Mouse (Mus musculus): ENCODE data around the gene Sytl3. TPM values are rescaled to one million over a fixed set of nuclear protein-coding genes. Genes with fewer than 3 reads are reported as not detected.

The Sytl3 gene
- polyA plus RNA-seq, 1 experiment from 2014 or later: 0.46 TPM

- ATAC-seq (ENCODE audit: low FRiP score): no peak
- 80% methylated on average over 5 of the region's 5 CpGs for WGBS
- Histone ChIP-seq H3K4me1 (peaks cover 21% of the 10 kb centered on the region), H3K27me3 (no peaks in the 10 kb centered on the region), H3K36me3 (no peaks in the 10 kb centered on the region), H3K4me2 (replicated peaks) (no peak overlapping the region), H3K4me3 (no peak overlapping the region), H3K27ac (no peak overlapping the region), H3K9ac (no peak overlapping the region), H3K9me3 (replicated peaks) (no peaks in the 10 kb centered on the region)
Measured at GRCm38 (mm10) chr17:6772490-6772773, 113.5 kb downstream of the Sytl3 start.

GRCm38 (mm10) chr17:6773249-6773966 is 114.5 kb downstream of the Sytl3 start:
- Histone ChIP-seq H3K4me3 (no peak overlapping the region), H3K4me1 (peaks cover 22% of the 10 kb centered on the region), H3K36me3 (no peaks in the 10 kb centered on the region), H3K4me2 (replicated peaks) (no peak overlapping the region), H3K27me3 (no peaks in the 10 kb centered on the region), H3K9ac (no peak overlapping the region), H3K27ac (no peak overlapping the region), H3K9me3 (replicated peaks) (no peaks in the 10 kb centered on the region)
- ATAC-seq (ENCODE audit: low FRiP score): no peak
- 89% methylated on average over 14 of the region's 14 CpGs for WGBS

- Histone ChIP-seq H3K36me3 (no peaks in the 10 kb centered on the region), H3K9me3 (replicated peaks) (no peaks in the 10 kb centered on the region), H3K4me2 (replicated peaks) (no peak overlapping the region), H3K27ac (no peak overlapping the region), H3K4me1 (peaks cover 39% of the 10 kb centered on the region), H3K27me3 (peaks cover 8% of the 10 kb centered on the region; the same call in 1 of the 2 replicates), H3K9ac (no peak overlapping the region), H3K4me3 (no peak overlapping the region)
- 56% methylated on average over 9 of the region's 9 CpGs for WGBS
- ATAC-seq (ENCODE audit: low FRiP score): no peak
Measured at GRCm38 (mm10) chr17:6775221-6775620, 116.3 kb downstream of the Sytl3 start.

GRCm38 (mm10) chr17:6775671-6776070 is 116.8 kb downstream of the Sytl3 start:
- no peak overlapping the region for H3K27ac ChIP-seq

GRCm38 (mm10) chr17:6776123-6776522 is 117.2 kb downstream of the Sytl3 start:
- Histone ChIP-seq H3K4me2 (replicated peaks) (no peak overlapping the region), H3K4me1 (peaks cover 39% of the 10 kb centered on the region), H3K4me3 (no peak overlapping the region), H3K9me3 (replicated peaks) (no peaks in the 10 kb centered on the region), H3K27ac (no peak overlapping the region), H3K9ac (no peak overlapping the region), H3K27me3 (peaks cover 17% of the 10 kb centered on the region; the same call in 1 of the 2 replicates), H3K36me3 (no peaks in the 10 kb centered on the region)
- ATAC-seq (ENCODE audit: low FRiP score): no peak
- WGBS: 63% methylated on average over 6 of the region's 6 CpGs

More at GRCm38 (mm10) chr17:6775671-6776070, 116.8 kb downstream of the Sytl3 start:
- Histone ChIP-seq H3K9me3 (replicated peaks) (no peaks in the 10 kb centered on the region), H3K36me3 (no peaks in the 10 kb centered on the region), H3K4me2 (replicated peaks) (no peak overlapping the region), H3K27me3 (peaks cover 13% of the 10 kb centered on the region; the same call in 1 of the 2 replicates), H3K4me3 (no peak overlapping the region), H3K4me1 (peaks cover 39% of the 10 kb centered on the region), H3K9ac (no peak overlapping the region)
- WGBS: 80% methylated on average over 4 of the region's 4 CpGs
- ATAC-seq (ENCODE audit: low FRiP score): no peak

- no peaks in the 10 kb centered on the region for H3K9me3 ChIP-seq (replicated peaks)
- H3K27ac ChIP-seq: no peak overlapping the region
- no peaks in the 10 kb centered on the region for H3K36me3 ChIP-seq
- H3K27me3 ChIP-seq: peaks cover 21% of the 10 kb centered on the region
- no peak for ATAC-seq (ENCODE audit: low FRiP score)
- H3K4me2 ChIP-seq (replicated peaks): no peak overlapping the region
- H3K4me3 ChIP-seq: no peak overlapping the region
- no peak overlapping the region for H3K9ac ChIP-seq
- WGBS: 45% methylated on average over 5 of the region's 5 CpGs
- peaks cover 39% of the 10 kb centered on the region for H3K4me1 ChIP-seq
Measured at GRCm38 (mm10) chr17:6776576-6776975, 117.7 kb downstream of the Sytl3 start.

GRCm38 (mm10) chr17:6777061-6777460 is 118.2 kb downstream of the Sytl3 start:
- 72% methylated on average over 6 of the region's 6 CpGs for WGBS
- Histone ChIP-seq H3K9me3 (replicated peaks) (no peaks in the 10 kb centered on the region), H3K9ac (no peak overlapping the region), H3K27ac (no peak overlapping the region), H3K27me3 (peaks cover 25% of the 10 kb centered on the region), H3K36me3 (no peaks in the 10 kb centered on the region), H3K4me3 (no peak overlapping the region), H3K4me2 (replicated peaks) (no peak overlapping the region), H3K4me1 (peaks cover 39% of the 10 kb centered on the region)
- ATAC-seq (ENCODE audit: low FRiP score): no peak

GRCm38 (mm10) chr17:6777629-6778331 is 118.9 kb downstream of the Sytl3 start:
- Histone ChIP-seq H3K4me1 (peaks cover 43% of the 10 kb centered on the region), H3K27me3 (peaks cover 30% of the 10 kb centered on the region), H3K9me3 (replicated peaks) (no peaks in the 10 kb centered on the region), H3K4me2 (replicated peaks) (no peak overlapping the region), H3K36me3 (no peaks in the 10 kb centered on the region), H3K9ac (no peak overlapping the region), H3K4me3 (no peak overlapping the region), H3K27ac (no peak overlapping the region)
- 67% methylated on average over 12 of the region's 12 CpGs for WGBS
- no peak for ATAC-seq (ENCODE audit: low FRiP score)

- no peaks in the 10 kb centered on the region for H3K36me3 ChIP-seq
- H3K9ac ChIP-seq: no peak overlapping the region; the same call in 1 of the 2 replicates
- ATAC-seq (ENCODE audit: low FRiP score): no peak
- H3K9me3 ChIP-seq (replicated peaks): no peaks in the 10 kb centered on the region
- WGBS: 0% methylated on average over 9 of the region's 9 CpGs
- no peak overlapping the region for H3K27ac ChIP-seq
- peak overlapping the region; percentile 33 for H3K4me3 ChIP-seq
- H3K4me2 ChIP-seq (replicated peaks): peak overlapping the region; percentile 96
- H3K27me3 ChIP-seq: peaks cover 36% of the 10 kb centered on the region
- H3K4me1 ChIP-seq: peaks cover 45% of the 10 kb centered on the region
Measured at GRCm38 (mm10) chr17:6778332-6778683, 119.4 kb downstream of the Sytl3 start.

GRCm38 (mm10) chr17:6778771-6779509 is 120.0 kb downstream of the Sytl3 start:
- peak overlapping the region; percentile 96 for H3K4me2 ChIP-seq (replicated peaks)
- peaks cover 41% of the 10 kb centered on the region for H3K27me3 ChIP-seq
- 7% methylated on average over 23 of the region's 23 CpGs for WGBS
- ATAC-seq (ENCODE audit: low FRiP score): peak; percentile 61
- H3K9me3 ChIP-seq (replicated peaks): no peaks in the 10 kb centered on the region
- H3K4me3 ChIP-seq: peak overlapping the region; percentile 33
- H3K27ac ChIP-seq: peak overlapping the region; percentile 40
- H3K9ac ChIP-seq: peak overlapping the region; percentile 51
- H3K36me3 ChIP-seq: no peaks in the 10 kb centered on the region
- H3K4me1 ChIP-seq: peaks cover 46% of the 10 kb centered on the region

- H3K27ac ChIP-seq: 0 out of 2 replicates have a peak overlapping the region, but pooled peaks have one; percentile 40
- WGBS: 31% methylated on average over 7 of the region's 7 CpGs
- H3K27me3 ChIP-seq: peaks cover 41% of the 10 kb centered on the region
- H3K9ac ChIP-seq: no peak overlapping the region
- no peak for ATAC-seq (ENCODE audit: low FRiP score)
- peaks cover 46% of the 10 kb centered on the region for H3K4me1 ChIP-seq
- no peaks in the 10 kb centered on the region for H3K9me3 ChIP-seq (replicated peaks)
- peak overlapping the region; percentile 1; the same call in 1 of the 2 replicates for H3K4me3 ChIP-seq
- peak overlapping the region; percentile 96 for H3K4me2 ChIP-seq (replicated peaks)
- H3K36me3 ChIP-seq: no peaks in the 10 kb centered on the region
Measured at GRCm38 (mm10) chr17:6779632-6780031, 120.7 kb downstream of the Sytl3 start.

GRCm38 (mm10) chr17:6780521-6781115 is 121.7 kb downstream of the Sytl3 start:
- Histone ChIP-seq H3K4me3 (peak overlapping the region; percentile 18; the same call in 1 of the 2 replicates), H3K27me3 (peaks cover 41% of the 10 kb centered on the region)

More at GRCm38 (mm10) chr17:6780521-6781115, 121.7 kb downstream of the Sytl3 start:
- WGBS: 57% methylated on average over 4 of the region's 4 CpGs
- H3K27ac ChIP-seq: no peak overlapping the region
- ATAC-seq (ENCODE audit: low FRiP score): no peak
- H3K9me3 ChIP-seq (replicated peaks): no peaks in the 10 kb centered on the region
- H3K36me3 ChIP-seq: no peaks in the 10 kb centered on the region
- H3K4me2 ChIP-seq (replicated peaks): peak overlapping the region; percentile 96
- H3K9ac ChIP-seq: no peak overlapping the region
- peaks cover 43% of the 10 kb centered on the region for H3K4me1 ChIP-seq
